Comparison of ENCODE assay signal across 12 mouse cellular contexts in genomic region chr17:27511125-27511735, GRCm38 (mm10). TPM values are rescaled to one million over a fixed set of nuclear protein-coding genes. Genes with fewer than 3 reads are reported as not detected.
A peak's percentile ranks its signal among the peaks of the same experiment; 100 is the strongest.
DNase-seq lines count a peak whose midpoint lies in the region; ATAC-seq and TF ChIP-seq lines count a peak whose summit lies in the region.
"Had no signal": no experiment of that assay in that cellular context is flagged by ENCODE, and none has a peak within 500 bp of the region (broad histone marks: within the 10 kb centered on the region; RNA-seq: fewer than 3 reads in every experiment).

No protein-coding gene starts in this region.

- DNase-seq in heart, embryonic 10.5 days (ENCODE audit: low spot score): no peak
- DNase-seq in heart, postnatal 25 days (ENCODE audit: low spot score): no peak
- no peak for DNase-seq in hindbrain, postnatal 0 days (ENCODE audit: low spot score)
- DNase-seq in midbrain, postnatal 0 days (ENCODE audit: low spot score): no peak
- DNase-seq in kidney, postnatal 4 days: no peak
- DNase-seq in thymus, adult 18-20 months: no peak
- no peak for DNase-seq in thymus, postnatal 36 days
- DNase-seq: kidney, postnatal 36 days; lung, adult 18-20 months had no signal

- H3K27ac ChIP-seq in heart, embryonic 10.5 days: no peak overlapping the region
- no peak overlapping the region for H3K27ac ChIP-seq in forebrain, embryonic 12.5 days
- H3K27ac ChIP-seq in hindbrain, postnatal 0 days: no peak overlapping the region
- H3K27ac ChIP-seq in midbrain, postnatal 0 days (ENCODE audit: low read depth, low read length): peak overlapping the region; percentile 43; the same call in 1 of the 2 replicates

- H3K9ac ChIP-seq in forebrain, embryonic 12.5 days: 0 out of 2 replicates have a peak overlapping the region, but pooled peaks have one; percentile 4
- H3K9ac ChIP-seq in hindbrain, postnatal 0 days (replicated peaks; ENCODE audit: low read length): peak overlapping the region; percentile 73; the same call in 1 of the 2 replicates
- H3K9ac ChIP-seq in midbrain, postnatal 0 days (replicated peaks; ENCODE audit: low read length, poor library complexity, severe bottlenecking): peak overlapping the region; percentile 75; the same call in 1 of the 2 replicates

- H3K9me3 ChIP-seq in heart, embryonic 10.5 days: no peaks in the 10 kb centered on the region
- no peaks in the 10 kb centered on the region for H3K9me3 ChIP-seq in forebrain, embryonic 12.5 days
- no peaks in the 10 kb centered on the region for H3K9me3 ChIP-seq in hindbrain, postnatal 0 days (ENCODE audit: low read length)
- no peaks in the 10 kb centered on the region for H3K9me3 ChIP-seq in midbrain, postnatal 0 days (ENCODE audit: low read length)

- no peak for TF ChIP-seq CTCF in hindbrain, postnatal 0 days (IDR thresholded peaks at IDR 0.05; ENCODE audit: low read depth)
- no peak for TF ChIP-seq CTCF in midbrain, postnatal 0 days (IDR thresholded peaks at IDR 0.05)

- intact Hi-C loops in heart, postnatal 25 days (cut with DNase I): no loop called here

- peaks cover 29% of the 10 kb centered on the region for H3K4me1 ChIP-seq in heart, embryonic 10.5 days
- H3K4me1 ChIP-seq in forebrain, embryonic 12.5 days: peaks cover 65% of the 10 kb centered on the region
- H3K4me1 ChIP-seq in hindbrain, postnatal 0 days (ENCODE audit: insufficient read depth, low read length): peaks cover 6% of the 10 kb centered on the region; the same call in 1 of the 2 replicates
- 0 out of 2 replicates have a peak, but pooled peaks cover 9% of the 10 kb centered on the region for H3K4me1 ChIP-seq in midbrain, postnatal 0 days (ENCODE audit: insufficient read depth, low read length)

- peaks cover 100% of the 10 kb centered on the region for H3K27me3 ChIP-seq in heart, embryonic 10.5 days (ENCODE audit: insufficient read depth, poor library complexity, severe bottlenecking)
- peaks cover 96% of the 10 kb centered on the region for H3K27me3 ChIP-seq in forebrain, embryonic 12.5 days
- peaks cover 16% of the 10 kb centered on the region; the same call in 1 of the 2 replicates for H3K27me3 ChIP-seq in hindbrain, postnatal 0 days (ENCODE audit: insufficient read depth, low read length)
- no peaks in the 10 kb centered on the region for H3K27me3 ChIP-seq in midbrain, postnatal 0 days (ENCODE audit: insufficient read depth, low read length)

- no peaks in the 10 kb centered on the region for H3K36me3 ChIP-seq in heart, embryonic 10.5 days
- H3K36me3 ChIP-seq in forebrain, embryonic 12.5 days (replicated peaks): no peaks in the 10 kb centered on the region
- no peaks in the 10 kb centered on the region for H3K36me3 ChIP-seq in hindbrain, postnatal 0 days (ENCODE audit: insufficient read depth, low read length)
- H3K36me3 ChIP-seq in midbrain, postnatal 0 days (ENCODE audit: insufficient read depth, low read length): no peaks in the 10 kb centered on the region

- no peak for ATAC-seq in forebrain, embryonic 12.5 days (ENCODE audit: low FRiP score)
- ATAC-seq in hindbrain, postnatal 0 days: no peak
- ATAC-seq in midbrain, postnatal 0 days (ENCODE audit: low FRiP score): no peak
- ATAC-seq: inflammation-experienced regulatory T-cells, adult 6 months had no signal

- WGBS in heart, embryonic 10.5 days: 81% methylated on average over 7 of the region's 7 CpGs
- 94% methylated on average over 7 of the region's 7 CpGs for WGBS in forebrain, embryonic 12.5 days
- 87% methylated on average over 7 of the region's 7 CpGs for WGBS in hindbrain, postnatal 0 days
- 93% methylated on average over 7 of the region's 7 CpGs for WGBS in midbrain, postnatal 0 days

- peak overlapping the region; percentile 99 for H3K4me2 ChIP-seq in forebrain, embryonic 12.5 days
- peak overlapping the region; percentile 70 for H3K4me2 ChIP-seq in hindbrain, postnatal 0 days (ENCODE audit: low read depth, low read length)
- peak overlapping the region; percentile 86 for H3K4me2 ChIP-seq in midbrain, postnatal 0 days (ENCODE audit: low read depth, low read length, poor library complexity, severe bottlenecking)

- peak overlapping the region; percentile 76; the same call in 1 of the 2 replicates for H3K4me3 ChIP-seq in heart, embryonic 10.5 days
- peak overlapping the region; percentile 64 for H3K4me3 ChIP-seq in forebrain, embryonic 12.5 days (replicated peaks)
- H3K4me3 ChIP-seq in hindbrain, postnatal 0 days (ENCODE audit: low read length): peak overlapping the region; percentile 65
- H3K4me3 ChIP-seq in midbrain, postnatal 0 days (ENCODE audit: low read depth, low read length): peak overlapping the region; percentile 66

RNA-seq across cellular contexts. Expression of gene Grm4, which starts 10.0 kb away (rescaled TPM):
- polyA plus RNA-seq in heart, embryonic 10.5 days (2016; fragmentation: Nextera tagmentation; extraction: Ambion mirVana): 0.02 and 0.34 TPM in 2 replicates
- under 1 TPM; 0.11 to 0.44 TPM for total RNA-seq in heart, postnatal 25 days (2021)
- polyA plus RNA-seq in forebrain, embryonic 12.5 days (2016; fragmentation: Nextera tagmentation; extraction: Ambion mirVana): 2.4 TPM in 2 replicates
- total RNA-seq in hindbrain, postnatal 0 days (2014; rRNA removed): 34.3 and 38.8 TPM in 2 replicates
- 8.7 and 10.1 TPM in 2 replicates for polyA plus RNA-seq in hindbrain, postnatal 0 days (2015; fragmentation: Nextera tagmentation; extraction: Ambion mirVana)
- total RNA-seq in midbrain, postnatal 0 days (2014; rRNA removed): 37.6 and 54.0 TPM in 2 replicates
- polyA plus RNA-seq in midbrain, postnatal 0 days (2015; fragmentation: Nextera tagmentation; extraction: Ambion mirVana): 11.1 and 12.5 TPM in 2 replicates
- total RNA-seq: granulocyte monocyte progenitor cell, adult 5-6 weeks had no signal

RNA-seq across cellular contexts. Expression of gene Hmga1, which starts 45.1 kb away (rescaled TPM):
- polyA plus RNA-seq in heart, embryonic 10.5 days (2016; fragmentation: Nextera tagmentation; extraction: Ambion mirVana): 438 and 609 TPM in 2 replicates
- total RNA-seq in heart, postnatal 25 days (2021): 10 to 100 TPM; 35.2 to 42.0 TPM
- 214 and 228 TPM in 2 replicates for polyA plus RNA-seq in forebrain, embryonic 12.5 days (2016; fragmentation: Nextera tagmentation; extraction: Ambion mirVana)
- 142 and 170 TPM in 2 replicates for total RNA-seq in hindbrain, postnatal 0 days (2014; rRNA removed)
- 130 and 145 TPM in 2 replicates for polyA plus RNA-seq in hindbrain, postnatal 0 days (2015; fragmentation: Nextera tagmentation; extraction: Ambion mirVana)
- 135 and 138 TPM in 2 replicates for total RNA-seq in midbrain, postnatal 0 days (2014; rRNA removed)
- polyA plus RNA-seq in midbrain, postnatal 0 days (2015; fragmentation: Nextera tagmentation; extraction: Ambion mirVana): 144 and 154 TPM in 2 replicates

RNA-seq across cellular contexts. Expression of gene AI413582, which starts 54.3 kb away (rescaled TPM):
- polyA plus RNA-seq in heart, embryonic 10.5 days (2016; fragmentation: Nextera tagmentation; extraction: Ambion mirVana): 19.7 and 21.0 TPM in 2 replicates
- total RNA-seq in heart, postnatal 25 days (2021): 1 to 10 TPM; 7.3 to 7.7 TPM
- polyA plus RNA-seq in forebrain, embryonic 12.5 days (2016; fragmentation: Nextera tagmentation; extraction: Ambion mirVana): 14.0 and 16.6 TPM in 2 replicates
- total RNA-seq in hindbrain, postnatal 0 days (2014; rRNA removed): 50.2 and 59.6 TPM in 2 replicates
- 92.7 and 95.3 TPM in 2 replicates for polyA plus RNA-seq in hindbrain, postnatal 0 days (2015; fragmentation: Nextera tagmentation; extraction: Ambion mirVana)
- 70.2 and 80.2 TPM in 2 replicates for total RNA-seq in midbrain, postnatal 0 days (2014; rRNA removed)
- polyA plus RNA-seq in midbrain, postnatal 0 days (2015; fragmentation: Nextera tagmentation; extraction: Ambion mirVana): 88.8 and 113 TPM in 2 replicates

Comparison
In these comparisons a context has a peak if more than half of its experiments do, and no peak if none do; other contexts are left out.
1. H3K9ac ChIP-seq: peak in every context shown above with its lines; median percentile 75 in midbrain, postnatal 0 days; 73 in hindbrain, postnatal 0 days; 4 in forebrain, embryonic 12.5 days.